Mouse (Mus musculus): ENCODE results near the gene Cdt1. TPM values are rescaled to one million over a fixed set of nuclear protein-coding genes. Genes with fewer than 3 reads are reported as not detected.

The Cdt1 gene
- polyA plus RNA-seq, 1 experiment from 2014 or later = 38.9 TPM

GRCm38 (mm10) chr8:122616181-122616905 is 48.5 kb downstream of the Cdt1 start:
- Histone ChIP-seq H3K4me2 (no peak overlapping the region), H3K27me3 (replicated peaks) (no peaks in the 10 kb centered on the region), H3K9me3 (replicated peaks) (no peaks in the 10 kb centered on the region), H3K4me3 (no peak overlapping the region), H3K36me3 (peaks cover 17% of the 10 kb centered on the region), H3K27ac (ENCODE audit: poor library complexity, severe bottlenecking) (no peak overlapping the region), H3K4me1 (replicated peaks) (peaks cover 22% of the 10 kb centered on the region), H3K9ac (no peak overlapping the region)
- WGBS = 65% methylated on average over 9 of the region's 9 CpGs
- ATAC-seq (ENCODE audit: insufficient number of reproducible peaks, low FRiP score) = no peak

- Histone ChIP-seq H3K9ac (no peak overlapping the region), H3K36me3 (peaks cover 17% of the 10 kb centered on the region), H3K27me3 (replicated peaks) (0 out of 2 replicates have a peak, but pooled peaks cover 9% of the 10 kb centered on the region), H3K4me2 (no peak overlapping the region; the same call in 1 of the 2 replicates), H3K4me1 (replicated peaks) (peaks cover 12% of the 10 kb centered on the region), H3K4me3 (no peak overlapping the region), H3K9me3 (replicated peaks) (no peaks in the 10 kb centered on the region), H3K27ac (ENCODE audit: poor library complexity, severe bottlenecking) (no peak overlapping the region)
- WGBS = 27% methylated on average over 7 of the region's 7 CpGs
- no peak for ATAC-seq (ENCODE audit: insufficient number of reproducible peaks, low FRiP score)
These were observed 50.2 kb downstream of the Cdt1 start for GRCm38 (mm10) chr8:122617947-122618546.

- ATAC-seq (ENCODE audit: insufficient number of reproducible peaks, low FRiP score) = no peak
- WGBS = 72% methylated on average over 6 of the region's 6 CpGs
- Histone ChIP-seq H3K9me3 (replicated peaks) (no peaks in the 10 kb centered on the region), H3K36me3 (peaks cover 11% of the 10 kb centered on the region), H3K4me2 (no peak overlapping the region), H3K4me1 (replicated peaks) (peaks cover 12% of the 10 kb centered on the region), H3K27ac (ENCODE audit: poor library complexity, severe bottlenecking) (no peak overlapping the region), H3K4me3 (no peak overlapping the region), H3K27me3 (replicated peaks) (0 out of 2 replicates have a peak, but pooled peaks cover 9% of the 10 kb centered on the region), H3K9ac (no peak overlapping the region)
These were observed 51.0 kb downstream of the Cdt1 start for GRCm38 (mm10) chr8:122618660-122619378.

GRCm38 (mm10) chr8:122620446-122620845 is 52.6 kb downstream of the Cdt1 start:
- Histone ChIP-seq H3K36me3 (0 out of 2 replicates have a peak, but pooled peaks cover 3% of the 10 kb centered on the region), H3K27me3 (replicated peaks) (0 out of 2 replicates have a peak, but pooled peaks cover 9% of the 10 kb centered on the region), H3K4me2 (no peak overlapping the region), H3K9me3 (replicated peaks) (no peaks in the 10 kb centered on the region), H3K9ac (no peak overlapping the region), H3K27ac (ENCODE audit: poor library complexity, severe bottlenecking) (no peak overlapping the region), H3K4me1 (replicated peaks) (peaks cover 19% of the 10 kb centered on the region), H3K4me3 (no peak overlapping the region)
- 35% methylated on average over 5 of the region's 5 CpGs for WGBS
- ATAC-seq (ENCODE audit: insufficient number of reproducible peaks, low FRiP score) = no peak

- ATAC-seq (ENCODE audit: insufficient number of reproducible peaks, low FRiP score) = no peak
- H3K4me2 ChIP-seq = no peak within 1 kb of the TSS
- H3K9me3 ChIP-seq (replicated peaks) = no peaks in the 10 kb centered on the region
- no peak within 1 kb of the TSS for H3K4me3 ChIP-seq
- H3K9ac ChIP-seq = no peak within 1 kb of the TSS
- no peak within 1 kb of the TSS for H3K27ac ChIP-seq (ENCODE audit: poor library complexity, severe bottlenecking)
- no peaks in the 10 kb centered on the region for H3K36me3 ChIP-seq
- H3K27me3 ChIP-seq (replicated peaks) = peaks cover 9% of the 10 kb centered on the region; the same call in 1 of the 2 replicates
- 73% methylated on average over 6 of the region's 6 CpGs for WGBS
- H3K4me1 ChIP-seq (replicated peaks) = peaks cover 21% of the 10 kb centered on the region
These were observed 54.9 kb downstream of the Cdt1 start, which contains the start of gene Pabpn1l for GRCm38 (mm10) chr8:122622727-122623126. Pabpn1l (minus strand) TSS chr8:122622739.

Small RNA genes lying within 50 kb of the gene (microRNA-seq; reads per million reads assigned to microRNA genes)
- gene Mir6396 = not detected

Other genes with a start within 250 kb of the Cdt1 start
- gene Trhr2, start 207.3 kb upstream of the Cdt1 start, polyA plus RNA-seq (2016; fragmentation: Nextera tagmentation; extraction: Ambion mirVana) = not detected in 2 replicates
- gene Zc3h18, start 191.4 kb upstream of the Cdt1 start, polyA plus RNA-seq (2016; fragmentation: Nextera tagmentation; extraction: Ambion mirVana) = 41.4 and 43.0 TPM in 2 replicates
- gene Il17c, start 146.0 kb upstream of the Cdt1 start, polyA plus RNA-seq (2016; fragmentation: Nextera tagmentation; extraction: Ambion mirVana) = not detected in 2 replicates
- gene Cyba, start 135.1 kb upstream of the Cdt1 start, polyA plus RNA-seq (2016; fragmentation: Nextera tagmentation; extraction: Ambion mirVana) = 175 and 182 TPM in 2 replicates
- gene Mvd, start 124.6 kb upstream of the Cdt1 start, polyA plus RNA-seq (2016; fragmentation: Nextera tagmentation; extraction: Ambion mirVana) = 22.8 and 24.1 TPM in 2 replicates
- gene Snai3, start 107.3 kb upstream of the Cdt1 start, polyA plus RNA-seq (2016; fragmentation: Nextera tagmentation; extraction: Ambion mirVana) = 2.1 and 2.3 TPM in 2 replicates
- gene Rnf166, start 92.0 kb upstream of the Cdt1 start, polyA plus RNA-seq (2016; fragmentation: Nextera tagmentation; extraction: Ambion mirVana) = 33.7 and 39.7 TPM in 2 replicates
- 30.0 and 31.1 TPM in 2 replicates for gene Ctu2, start 91.9 kb upstream of the Cdt1 start, polyA plus RNA-seq (2016; fragmentation: Nextera tagmentation; extraction: Ambion mirVana)
- gene Piezo1, start 16.7 kb upstream of the Cdt1 start, polyA plus RNA-seq (2016; fragmentation: Nextera tagmentation; extraction: Ambion mirVana) = 25.5 and 27.8 TPM in 2 replicates
- 209 and 232 TPM in 2 replicates for gene Aprt, start 8.9 kb downstream of the Cdt1 start, polyA plus RNA-seq (2016; fragmentation: Nextera tagmentation; extraction: Ambion mirVana)
- 12.7 and 13.5 TPM in 2 replicates for gene Galns, start 43.4 kb downstream of the Cdt1 start, polyA plus RNA-seq (2016; fragmentation: Nextera tagmentation; extraction: Ambion mirVana)
- gene Trappc2l, start 43.6 kb downstream of the Cdt1 start, polyA plus RNA-seq (2016; fragmentation: Nextera tagmentation; extraction: Ambion mirVana) = 45.1 and 45.8 TPM in 2 replicates
- gene Pabpn1l, start 54.7 kb downstream of the Cdt1 start, polyA plus RNA-seq (2016; fragmentation: Nextera tagmentation; extraction: Ambion mirVana) = not detected in 2 replicates
- 6.2 TPM in 2 replicates for gene Cbfa2t3, start 131.1 kb downstream of the Cdt1 start, polyA plus RNA-seq (2016; fragmentation: Nextera tagmentation; extraction: Ambion mirVana)
- gene Acsf3, start 207.5 kb downstream of the Cdt1 start, polyA plus RNA-seq (2016; fragmentation: Nextera tagmentation; extraction: Ambion mirVana) = 14.4 and 17.3 TPM in 2 replicates

Measured in heart, embryonic 12.5 days (tissue).